Mouse (Mus musculus): ENCODE data around the gene Clca1.
"Not testable (repeated sequence)": the region's sequence is repeated elsewhere in the genome, so short reads cannot be mapped to it uniquely, and the experiment has no call there.

Clca1 gene

GRCm38 (mm10) chr3:145032676-145033075, at the start of gene Clca1:
Gene Clca1 (minus strand): TSS chr3:145032776.
- no peak for DNase-seq

- no peak for DNase-seq
Observed at GRCm38 (mm10) chr3:145080904-145081303, 48.3 kb upstream of the Clca1 start.

GRCm38 (mm10) chr3:145078405-145078804, 45.8 kb upstream of the Clca1 start:
- DNase-seq = no peak

GRCm38 (mm10) chr3:145072339-145072738, 39.8 kb upstream of the Clca1 start:
- DNase-seq = no peak

GRCm38 (mm10) chr3:145068964-145069363, 36.4 kb upstream of the Clca1 start:
- no peak for DNase-seq

GRCm38 (mm10) chr3:145055138-145055537, 22.6 kb upstream of the Clca1 start:
- DNase-seq = not testable (repeated sequence)

- DNase-seq = no peak
Observed at GRCm38 (mm10) chr3:145049820-145050219, 17.2 kb upstream of the Clca1 start.

GRCm38 (mm10) chr3:145038813-145039212, 6.2 kb upstream of the Clca1 start:
- DNase-seq = no peak

- DNase-seq = no peak
Observed at GRCm38 (mm10) chr3:145028036-145028435, 4.5 kb downstream of the Clca1 start.

- peak; percentile 14 to 30 for DNase-seq
Observed at GRCm38 (mm10) chr3:145026750-145027149, 5.8 kb downstream of the Clca1 start.

- DNase-seq = no peak
Observed at GRCm38 (mm10) chr3:145017807-145018206, 14.8 kb downstream of the Clca1 start.

- no peak for DNase-seq
Observed at GRCm38 (mm10) chr3:145004422-145004821, 28.2 kb downstream of the Clca1 start.

GRCm38 (mm10) chr3:145000912-145001311, 31.7 kb downstream of the Clca1 start:
- no peak for DNase-seq

GRCm38 (mm10) chr3:144993055-144993454, 39.5 kb downstream of the Clca1 start:
- DNase-seq = no peak

- no peak for DNase-seq
Observed at GRCm38 (mm10) chr3:144992618-144993017, 40.0 kb downstream of the Clca1 start.

GRCm38 (mm10) chr3:144985890-144986289, 46.7 kb downstream of the Clca1 start:
- no peak for DNase-seq

- DNase-seq = no peak
Observed at GRCm38 (mm10) chr3:144980551-144980950, 52.0 kb downstream of the Clca1 start.

- no peak for DNase-seq
Observed at GRCm38 (mm10) chr3:144977631-144978030, 54.9 kb downstream of the Clca1 start.

- DNase-seq = no peak
Observed at GRCm38 (mm10) chr3:144976091-144976490, 56.5 kb downstream of the Clca1 start.

- DNase-seq = no peak
Observed at GRCm38 (mm10) chr3:144974945-144975344, 57.6 kb downstream of the Clca1 start, which contains the start of gene Clca4a. Gene Clca4a (minus strand): TSS chr3:144975045.

GRCm38 (mm10) chr3:144971553-144972270, 60.9 kb downstream of the Clca1 start:
- DNase-seq = no peak

GRCm38 (mm10) chr3:144969755-144970154, 62.8 kb downstream of the Clca1 start:
- no peak for DNase-seq

- no peak for DNase-seq
Observed at GRCm38 (mm10) chr3:144966074-144966473, 66.5 kb downstream of the Clca1 start.

All from cerebellum, adult 18-20 months (tissue).